Mouse (Mus musculus) spleen, postnatal 4 days (tissue): Measurements from ENCODE around the gene Nanos2.

Experiments
- DNase-seq, 2 experiments: peaks; one replicate each; pipeline ENCODE4 v3.0.0; 2022; ENCODE audit warnings: low spot score in 2 of 2

Nanos2 gene

DNA sequence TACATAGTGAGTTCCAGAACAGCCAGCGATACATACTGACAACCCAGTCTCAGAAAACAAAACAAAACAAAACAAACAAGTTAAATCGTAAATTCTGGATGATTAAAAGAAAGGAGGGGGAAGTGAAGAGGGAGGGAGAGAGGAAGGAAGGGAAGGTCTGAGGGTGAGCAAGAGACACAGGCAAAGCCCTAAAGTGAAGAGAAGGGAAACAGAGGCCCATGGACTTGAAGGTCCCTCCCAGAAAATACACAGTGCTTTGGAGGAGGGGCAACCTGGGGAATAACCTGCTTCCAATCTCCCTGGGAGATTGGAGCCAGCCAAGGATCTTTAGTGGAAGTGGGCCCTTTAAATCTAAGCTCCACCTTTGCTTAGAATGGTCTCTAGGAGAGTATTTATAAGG is at the start of gene Nanos2:
Nanos2 (plus strand) TSS at position 301 of the 400 bp plus-strand sequence.
- DNase-seq: no peak

DNA sequence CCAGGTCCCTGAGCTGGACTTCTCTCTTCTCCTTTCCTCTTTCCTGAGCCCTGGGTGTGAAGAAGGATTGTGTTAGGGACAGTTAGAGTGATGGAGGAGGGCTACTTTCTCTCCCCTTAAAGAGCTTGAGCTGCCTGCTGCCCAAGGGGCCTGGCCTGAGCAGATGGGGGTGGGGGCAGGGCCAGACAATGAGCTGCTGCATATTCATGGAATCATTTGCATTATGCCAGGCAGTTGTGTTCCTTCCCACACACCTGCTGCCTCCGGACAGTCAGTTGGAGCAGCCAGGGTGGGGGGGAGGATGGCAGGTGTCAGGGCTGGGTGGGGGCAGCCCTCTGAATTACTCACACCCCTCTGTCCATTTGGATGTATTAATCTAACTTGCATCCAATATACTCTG is 44.8 kb upstream of the Nanos2 start:
- DNase-seq: no peak

DNA sequence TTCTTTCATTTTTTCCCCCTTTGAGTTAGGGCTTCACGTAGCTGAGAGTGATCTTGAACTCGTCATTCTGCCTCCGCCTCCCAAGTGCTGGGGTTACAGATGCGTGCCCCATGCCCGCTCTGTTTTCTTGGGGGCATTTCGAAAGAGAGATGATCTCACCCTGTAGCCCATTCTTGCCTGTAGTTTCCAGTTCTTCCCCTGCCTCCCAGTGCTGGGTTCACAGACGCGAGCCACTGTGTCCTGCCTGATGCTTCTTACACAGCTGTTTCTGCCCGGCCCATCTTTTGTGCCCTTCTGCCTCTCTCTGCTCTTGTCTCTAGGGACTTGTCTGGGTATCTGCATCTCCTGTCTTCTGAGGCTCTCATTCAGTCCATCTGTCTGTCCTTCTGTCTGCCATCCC is 44.4 kb upstream of the Nanos2 start:
- DNase-seq: no peak

DNA sequence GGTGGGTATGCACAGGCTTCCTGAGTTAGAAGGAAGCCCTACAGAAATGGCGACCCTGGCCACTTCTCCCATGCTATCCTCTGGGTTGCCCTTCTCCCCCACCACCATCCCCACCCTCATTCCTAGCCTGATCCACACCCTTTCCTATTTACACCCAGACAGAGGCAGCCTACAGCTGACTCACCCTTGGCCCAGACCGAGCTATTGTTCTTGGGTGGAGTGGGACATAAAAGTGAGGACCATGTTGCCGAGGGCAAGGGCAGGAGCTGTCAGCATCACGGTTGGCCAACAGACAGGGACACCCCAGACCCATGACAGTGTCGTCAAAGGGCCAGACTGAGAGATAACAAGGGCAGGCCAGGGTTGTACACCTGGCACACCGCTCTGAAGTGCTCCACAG is 39.0 kb upstream of the Nanos2 start:
- DNase-seq: no peak

DNA sequence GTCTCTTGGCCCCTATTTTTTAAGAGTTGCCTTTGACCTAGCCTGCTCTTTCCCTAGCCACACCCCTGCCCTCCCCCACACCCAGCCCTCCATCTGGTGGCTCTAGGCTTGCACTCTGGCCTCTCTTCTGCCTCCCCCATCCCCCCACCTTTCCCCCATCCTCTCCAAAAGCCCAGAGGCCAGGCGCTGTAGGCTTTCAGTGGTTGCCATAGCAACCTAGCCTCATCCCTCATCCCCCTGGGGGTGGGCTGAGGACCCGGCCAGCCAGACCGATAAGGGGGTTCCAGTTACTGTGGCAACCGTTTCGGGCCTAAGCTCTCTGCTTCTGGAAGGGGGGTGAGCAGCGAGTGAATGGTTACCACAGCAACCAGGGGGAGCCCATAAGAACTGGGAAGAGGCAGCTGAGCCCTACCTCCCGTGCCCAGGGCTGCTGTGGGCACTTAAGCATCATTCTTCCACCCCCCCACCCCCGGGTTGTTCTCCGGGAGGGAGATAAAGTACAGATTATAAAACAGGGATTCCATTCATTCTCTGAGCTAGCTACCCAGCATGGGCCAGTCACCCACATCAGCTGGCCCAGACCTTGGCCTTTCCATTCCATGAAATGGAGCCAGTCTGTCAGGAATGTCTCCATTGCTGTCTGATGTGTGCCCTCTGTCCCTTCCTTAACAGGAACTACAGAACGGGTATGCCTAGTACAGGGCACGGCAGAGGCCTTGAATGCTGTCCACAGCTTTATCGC is 37.2 kb upstream of the Nanos2 start:
- no peak for DNase-seq

DNA sequence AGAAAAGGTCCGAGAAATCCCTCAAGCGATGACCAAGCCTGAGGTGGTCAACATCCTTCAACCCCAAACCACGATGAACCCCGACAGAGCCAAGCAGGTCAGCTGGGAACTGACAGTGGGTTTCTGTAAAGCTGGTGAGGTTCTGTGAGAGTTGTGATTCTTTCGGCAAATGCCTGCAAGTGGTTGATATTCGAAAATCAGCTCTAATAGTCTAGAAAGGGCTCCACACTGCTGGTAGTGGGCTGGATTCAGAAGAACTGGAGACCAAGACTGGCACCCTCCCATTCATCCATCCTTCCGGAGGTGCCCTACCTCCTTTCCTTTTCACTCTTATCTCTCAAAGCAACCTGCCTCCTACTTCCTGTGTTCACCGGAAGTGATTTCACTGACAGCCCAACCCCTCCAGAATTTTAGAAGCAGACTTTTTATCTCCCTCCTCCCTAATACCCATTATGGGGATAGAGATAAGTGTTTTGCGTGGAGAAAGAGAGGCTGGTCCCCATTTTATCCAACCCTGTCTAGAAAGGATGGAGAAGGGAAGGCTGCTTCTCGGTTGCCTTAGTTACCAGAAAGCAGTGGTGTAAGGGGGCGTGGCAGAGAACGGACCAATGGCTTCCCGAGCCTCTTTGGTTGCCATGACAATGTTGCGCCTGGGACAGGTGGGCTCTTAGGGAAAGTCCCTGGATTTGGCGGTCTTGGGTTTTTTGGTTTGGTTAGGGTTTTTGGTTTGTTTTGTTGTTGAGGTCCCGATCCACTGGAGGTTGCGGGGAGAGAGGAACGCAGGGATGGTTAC is 36.5 kb upstream of the Nanos2 start:
- no peak for DNase-seq

DNA sequence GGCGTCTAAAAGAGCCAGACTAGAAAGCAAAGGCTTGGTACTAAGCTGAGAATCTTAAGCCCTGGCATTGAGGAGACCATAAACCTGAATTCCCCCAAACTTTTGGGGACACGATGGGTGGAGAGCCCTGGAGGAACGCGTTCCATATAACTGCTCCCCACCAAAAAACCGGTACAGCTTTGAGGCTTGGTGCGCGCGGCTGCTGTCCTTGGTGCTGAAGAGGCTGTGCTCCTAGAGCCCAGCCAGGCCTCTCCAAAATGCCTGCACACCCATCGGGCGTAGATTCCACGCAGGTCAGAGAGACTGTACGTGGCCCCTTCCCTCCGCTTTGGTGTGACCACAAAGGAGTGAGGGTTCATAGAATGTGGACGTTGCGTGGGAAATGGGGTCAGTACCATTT is 35.8 kb upstream of the Nanos2 start:
- peak; percentile 18 to 77 for DNase-seq

DNA sequence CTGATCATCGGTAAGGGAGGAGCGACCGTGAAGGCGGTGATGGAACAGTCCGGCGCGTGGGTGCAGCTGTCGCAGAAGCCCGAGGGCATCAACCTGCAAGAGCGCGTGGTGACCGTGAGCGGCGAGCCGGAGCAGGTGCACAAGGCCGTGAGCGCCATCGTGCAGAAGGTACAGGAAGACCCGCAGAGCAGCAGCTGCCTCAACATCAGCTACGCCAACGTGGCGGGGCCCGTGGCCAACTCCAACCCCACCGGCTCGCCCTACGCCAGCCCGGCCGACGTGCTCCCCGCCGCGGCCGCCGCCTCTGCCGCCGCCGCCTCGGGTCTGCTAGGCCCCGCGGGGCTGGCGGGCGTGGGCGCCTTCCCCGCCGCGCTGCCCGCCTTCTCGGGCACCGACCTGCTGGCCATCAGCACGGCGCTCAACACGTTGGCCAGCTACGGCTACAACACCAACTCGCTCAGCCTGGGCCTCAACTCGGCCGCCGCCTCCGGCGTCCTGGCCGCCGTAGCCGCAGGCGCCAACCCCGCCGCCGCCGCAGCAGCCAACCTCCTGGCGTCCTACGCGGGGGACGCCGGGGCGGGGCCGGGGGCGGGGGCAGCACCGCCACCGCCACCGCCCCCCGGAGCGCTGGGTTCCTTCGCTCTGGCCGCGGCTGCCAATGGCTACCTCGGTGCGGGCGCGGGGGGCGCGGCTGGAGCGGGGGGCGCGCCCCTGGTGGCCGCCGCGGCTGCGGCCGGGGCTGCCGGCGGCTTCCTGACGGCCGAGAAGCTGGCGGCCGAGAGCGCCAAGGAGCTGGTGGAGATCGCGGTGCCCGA is 29.4 kb upstream of the Nanos2 start:
- DNase-seq: peak in 1 of 2 experiments; percentile 65

DNA sequence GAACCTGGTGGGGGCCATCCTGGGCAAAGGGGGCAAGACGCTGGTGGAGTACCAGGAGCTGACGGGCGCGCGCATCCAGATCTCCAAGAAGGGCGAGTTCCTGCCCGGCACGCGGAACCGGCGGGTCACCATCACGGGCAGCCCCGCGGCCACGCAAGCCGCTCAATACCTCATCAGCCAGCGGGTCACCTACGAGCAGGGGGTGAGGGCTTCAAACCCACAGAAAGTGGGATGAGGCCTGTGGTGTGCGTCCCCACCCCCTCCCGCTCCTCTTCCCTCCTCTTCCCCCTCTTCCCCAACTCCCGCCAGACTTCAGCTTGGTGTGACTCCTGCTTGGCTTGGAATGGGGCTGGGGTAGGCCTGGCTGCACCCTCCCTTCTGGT is 28.8 kb upstream of the Nanos2 start:
- peak in 1 of 2 experiments; percentile 61 for DNase-seq

DNA sequence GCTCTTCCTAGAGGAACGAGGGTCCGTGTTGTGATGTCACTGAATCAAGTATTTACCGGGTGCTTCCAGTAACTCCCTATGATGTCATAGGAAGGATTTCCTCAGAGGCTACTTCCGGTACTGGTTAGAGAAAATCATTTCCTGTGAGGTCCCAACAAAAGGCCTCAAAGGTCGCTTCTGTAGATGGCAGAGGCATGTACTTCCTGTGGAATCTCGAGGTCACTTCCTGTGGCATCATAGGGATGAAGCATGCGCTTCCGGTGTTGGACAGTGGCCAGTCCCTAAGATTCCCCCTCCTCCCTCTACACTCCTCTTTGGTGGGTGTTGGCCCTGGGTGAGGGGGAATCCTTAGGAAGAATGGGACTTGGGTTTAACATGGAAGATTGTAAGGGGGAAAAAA is 27.8 kb upstream of the Nanos2 start:
- DNase-seq: no peak

DNA sequence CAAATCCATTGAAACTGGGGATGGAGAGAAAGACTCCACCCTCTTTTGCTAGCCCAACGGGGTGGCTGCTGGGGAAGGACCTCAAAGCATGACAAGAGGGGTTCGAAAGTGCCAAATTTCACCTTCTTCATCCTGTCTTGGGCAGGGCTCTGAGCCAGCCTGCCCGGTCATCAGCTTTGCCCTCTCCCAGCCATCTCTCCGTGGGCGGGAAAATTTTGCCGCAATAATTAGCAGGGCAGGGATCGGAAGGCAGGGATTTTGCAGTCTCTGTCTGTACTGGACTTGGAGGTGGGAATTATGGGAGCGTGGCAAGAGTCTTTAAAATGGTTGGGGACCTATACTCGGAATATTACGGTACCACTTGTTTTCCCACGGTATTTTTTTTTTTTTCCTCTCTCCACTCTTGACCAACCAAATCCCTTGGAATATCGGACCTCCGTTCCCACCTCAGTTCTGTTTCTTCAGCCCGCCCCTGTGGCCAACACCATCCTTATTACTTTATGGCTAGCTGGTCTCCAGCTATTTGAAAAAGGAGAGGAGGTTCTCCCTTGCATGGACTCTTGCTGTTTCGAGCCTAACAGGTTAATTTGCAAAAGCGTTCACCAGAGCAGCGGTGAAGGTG is 24.9 kb upstream of the Nanos2 start:
- DNase-seq: no peak

DNA sequence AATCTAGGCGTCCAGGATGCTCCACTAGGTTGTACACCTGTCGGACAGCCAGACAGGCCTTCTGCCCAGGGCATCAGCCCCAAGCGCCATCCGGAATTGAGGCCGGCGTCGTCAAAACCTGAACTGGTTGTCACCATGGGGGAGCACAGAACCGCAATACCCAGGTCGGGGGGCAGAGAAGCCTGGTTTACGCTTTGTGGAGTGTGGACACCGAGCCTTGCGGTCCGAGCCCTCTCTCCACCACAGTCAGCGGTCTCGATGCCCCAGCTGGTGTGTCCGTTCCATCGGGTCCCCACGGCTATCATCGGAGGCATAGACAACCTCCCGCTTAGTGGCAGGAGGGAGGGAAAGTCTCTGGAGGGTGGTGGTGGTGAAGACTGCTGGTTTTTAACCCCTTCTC is 24.4 kb upstream of the Nanos2 start:
- DNase-seq: no peak

DNA sequence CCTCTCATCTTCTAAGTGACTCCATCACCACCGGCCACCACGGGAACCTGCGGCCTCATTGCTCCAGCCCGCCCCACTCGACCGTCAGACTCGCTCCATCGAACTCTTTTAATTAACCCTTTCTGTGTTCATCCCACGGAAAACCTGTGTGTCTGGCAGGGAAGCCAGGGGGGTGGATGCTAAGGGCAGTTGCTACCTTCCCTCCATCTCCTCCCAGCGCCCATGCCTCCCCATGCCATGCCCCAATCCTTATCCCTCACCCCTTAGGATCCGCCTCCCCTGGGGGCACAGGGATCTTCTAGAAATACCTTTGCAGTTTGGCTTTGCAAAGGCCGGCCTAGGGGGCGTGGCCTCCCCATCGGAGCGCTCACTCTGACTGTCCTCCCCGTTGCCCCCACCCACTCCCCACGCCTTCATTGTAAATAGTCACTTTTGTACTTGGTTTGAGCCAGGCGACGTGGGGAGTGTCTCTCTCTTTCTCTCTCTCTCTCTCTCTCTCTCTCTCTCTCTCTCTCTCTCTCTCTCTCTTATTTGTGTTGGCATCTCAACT is 23.8 kb upstream of the Nanos2 start:
- no peak for DNase-seq

DNA sequence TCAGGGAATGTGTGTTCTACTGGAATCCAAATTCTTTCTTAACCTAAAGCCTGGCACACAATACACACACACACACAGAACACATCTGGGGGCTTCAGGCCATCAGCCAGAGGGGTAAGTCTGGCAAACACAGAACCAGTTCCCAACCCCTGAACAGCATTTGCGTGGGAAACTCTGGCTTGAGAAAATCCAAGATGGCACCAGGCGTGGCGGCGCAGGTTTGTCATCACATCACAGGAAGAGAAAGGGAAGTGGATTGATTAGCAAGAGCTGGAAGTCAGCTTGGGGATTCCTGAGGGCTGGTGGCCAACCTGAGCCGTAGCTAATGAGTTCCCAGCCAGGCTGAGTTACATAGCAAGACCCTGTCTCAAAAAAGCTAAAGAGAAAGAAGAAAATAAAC is 21.9 kb upstream of the Nanos2 start:
- no peak for DNase-seq

DNA sequence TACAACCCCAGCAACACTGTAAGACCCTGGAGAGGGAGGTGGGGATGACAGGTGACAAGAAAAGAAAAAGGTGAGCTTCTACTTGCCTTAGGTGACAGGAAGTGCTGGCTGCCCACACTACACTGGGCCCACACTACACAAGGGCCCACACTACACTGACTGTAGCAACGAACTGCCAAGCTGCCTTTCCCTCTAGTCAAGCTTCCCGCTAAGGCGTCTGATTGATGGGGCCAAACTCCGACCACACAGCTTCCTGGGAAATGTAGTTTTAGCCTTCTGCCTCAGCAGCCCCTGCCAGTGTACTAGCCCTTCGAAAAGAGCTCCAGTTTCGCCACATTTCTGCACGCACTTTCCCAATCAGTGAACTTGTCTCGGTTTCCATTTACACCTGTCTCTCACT is 19.6 kb upstream of the Nanos2 start:
- DNase-seq: no peak

DNA sequence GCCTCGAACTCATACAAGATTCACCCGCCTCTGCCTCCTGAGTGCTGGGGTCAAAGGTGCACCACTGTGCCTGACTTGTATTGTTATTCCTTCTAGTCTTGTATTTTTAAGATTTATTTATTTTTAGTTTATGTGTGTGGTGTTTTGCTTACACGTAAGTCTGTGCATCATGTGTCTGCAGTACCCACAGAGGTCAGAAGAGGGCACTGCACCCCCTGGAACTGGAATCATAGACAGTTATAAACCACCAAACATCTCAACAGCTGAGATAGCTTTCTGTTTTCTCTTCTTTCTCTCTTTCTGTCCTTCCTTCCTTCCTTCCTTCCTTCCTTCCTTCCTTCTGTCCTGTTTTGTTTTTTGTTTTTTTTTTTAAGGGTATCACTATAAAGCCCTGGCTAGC is 16.2 kb upstream of the Nanos2 start:
- DNase-seq: no peak

DNA sequence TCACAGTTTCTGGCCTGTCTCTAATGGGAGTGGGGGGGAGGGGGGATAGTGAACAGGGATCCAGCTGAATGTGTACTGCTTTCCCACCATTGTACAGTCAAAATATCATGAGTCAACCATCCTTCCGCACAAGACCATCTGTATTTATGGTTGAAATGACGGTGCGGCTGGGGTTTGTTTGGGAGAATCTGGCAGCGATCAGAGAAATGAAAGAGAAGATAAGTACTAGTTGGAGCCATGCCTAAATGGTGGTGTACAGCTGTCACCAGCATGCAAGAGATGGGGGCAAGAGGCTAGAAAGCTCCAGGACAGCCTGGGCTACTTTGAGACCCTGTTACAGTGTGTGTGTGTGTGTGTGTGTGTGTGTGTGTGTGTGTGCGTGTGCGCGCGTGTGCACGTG is 8.8 kb upstream of the Nanos2 start:
- DNase-seq: no peak

DNA sequence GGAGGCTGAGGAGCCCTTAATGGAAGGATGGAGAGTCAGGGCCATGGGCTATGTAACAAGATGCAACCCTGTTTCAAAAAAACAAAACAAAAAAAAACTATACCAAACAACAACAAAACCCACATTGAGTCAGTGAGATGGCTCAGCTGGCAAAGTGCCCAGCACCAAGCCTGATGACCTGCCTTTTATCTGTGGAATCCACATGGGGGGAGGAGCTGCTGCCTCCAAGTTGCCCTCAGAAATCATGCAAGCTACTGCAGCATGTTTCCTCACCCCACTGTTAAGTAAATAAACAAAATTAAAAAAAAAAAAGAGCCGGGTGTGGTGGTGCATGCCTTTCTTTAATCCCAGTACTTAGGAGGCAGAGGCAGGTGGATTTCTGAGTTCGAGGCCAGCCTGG is 697 bp upstream of the Nanos2 start:
- DNase-seq: peak; percentile 54 to 75

DNA sequence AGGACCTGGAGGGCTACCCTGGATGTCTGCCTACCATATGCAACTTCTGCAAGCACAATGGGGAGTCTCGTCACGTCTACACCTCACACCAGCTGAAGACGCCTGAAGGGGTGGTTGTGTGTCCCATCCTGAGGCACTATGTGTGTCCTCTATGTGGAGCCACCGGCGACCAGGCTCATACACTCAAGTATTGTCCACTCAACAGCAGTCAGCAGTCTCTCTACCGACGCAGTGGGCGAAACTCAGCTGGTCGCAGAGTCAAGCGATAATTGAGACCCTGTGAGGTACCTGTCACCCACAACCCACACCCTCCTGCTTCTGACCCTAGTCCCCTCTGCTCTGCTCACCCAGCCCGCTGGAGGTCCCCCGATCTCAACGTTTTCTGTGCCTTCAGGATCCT is 547 bp downstream of the Nanos2 start:
- DNase-seq: no peak

DNA sequence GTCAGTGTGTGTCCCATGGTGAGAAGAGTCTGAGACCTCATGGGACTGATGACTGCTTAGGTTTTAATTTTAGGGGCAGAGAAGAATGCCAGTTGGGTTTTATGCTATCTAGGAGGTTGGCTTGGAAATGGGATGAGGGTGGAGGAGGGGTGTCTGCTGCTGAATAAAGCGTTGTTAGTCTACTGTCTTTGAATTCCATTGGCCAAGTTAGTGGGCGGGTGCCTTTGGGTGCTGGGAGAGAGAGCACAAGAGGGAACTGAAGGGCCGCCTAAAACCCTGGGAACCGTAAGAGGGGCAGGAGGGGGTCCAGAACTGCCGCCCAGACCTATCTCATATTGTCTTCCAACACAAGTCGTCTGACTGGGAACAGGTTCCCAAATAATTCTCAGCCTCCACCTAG is 1.6 kb downstream of the Nanos2 start:
- DNase-seq: no peak

DNA sequence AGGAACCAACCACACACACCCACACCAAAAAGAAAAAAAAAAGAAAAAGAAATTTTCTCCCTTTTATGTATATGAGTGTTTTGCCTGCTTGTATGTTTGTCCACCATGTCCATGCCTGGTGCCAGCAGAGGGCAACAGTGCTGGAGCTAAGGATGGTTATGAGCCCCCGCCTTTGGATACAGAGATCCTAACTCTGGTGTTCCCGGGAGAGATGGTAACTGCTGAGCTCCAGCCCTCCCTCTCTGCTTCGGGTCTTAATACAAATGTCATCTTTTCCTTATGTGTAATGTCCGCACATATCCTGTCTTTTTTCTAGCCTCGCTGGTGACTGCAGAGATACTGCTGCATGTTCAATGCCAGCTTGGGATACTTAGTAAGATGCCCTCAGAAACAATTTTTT is 2.8 kb downstream of the Nanos2 start:
- no peak for DNase-seq
